Mouse (Mus musculus) hindbrain, embryonic 10.5 days (tissue): ENCODE measurements at regions not wholly inside any gene's neighbourhood (a gene's known extent, or its start where the extent isn't known, plus 50 kb on each side); places are given as distances from the start of the nearest gene placed in this dataset.

Experiments used
- DNase-seq: peaks from one replicate; pipeline ENCODE4 v3.0.0-alpha.2; 2017; ENCODE audit warnings: low spot score
- H3K27ac ChIP-seq: fragments of 300-500 bp; sonication (generic); 2 replicates; pipeline ENCODE4 v1.5.1; 2016; ENCODE audit warnings: mild to moderate bottlenecking, moderate library complexity
- H3K27me3 ChIP-seq: fragments of 300-500 bp; sonication (generic); 2 replicates; pipeline ENCODE4 v1.6.1; 2016; ENCODE audit warnings: mild to moderate bottlenecking; ENCODE audit not compliant: poor library complexity, insufficient read depth, severe bottlenecking
- H3K36me3 ChIP-seq: fragments of 300-500 bp; sonication (generic); 2 replicates; pipeline ENCODE4 v1.6.1; 2016; ENCODE audit warnings: mild to moderate bottlenecking, moderate library complexity
- H3K4me1 ChIP-seq: fragments of 300-500 bp; sonication (generic); replicated peaks from 2 replicates; pipeline ENCODE4 v1.6.1; 2016; ENCODE audit warnings: mild to moderate bottlenecking
- H3K4me3 ChIP-seq: fragments of 300-500 bp; sonication (generic); 2 replicates; pipeline ENCODE4 v1.5.1; 2016; ENCODE audit warnings: mild to moderate bottlenecking, moderate library complexity
- H3K9me3 ChIP-seq: fragments of 300-500 bp; sonication (generic); 2 replicates; pipeline ENCODE4 v1.6.1; 2016; ENCODE audit warnings: mild to moderate bottlenecking, moderate library complexity
- WGBS: fragments of 180-500 bp; shearing (Covaris S2); methylation state at CpG from one replicate; pipeline ENCODE4 v1.1.7; 2016; 5-methylcytosine and 5-hydroxymethylcytosine counted together

DNA sequence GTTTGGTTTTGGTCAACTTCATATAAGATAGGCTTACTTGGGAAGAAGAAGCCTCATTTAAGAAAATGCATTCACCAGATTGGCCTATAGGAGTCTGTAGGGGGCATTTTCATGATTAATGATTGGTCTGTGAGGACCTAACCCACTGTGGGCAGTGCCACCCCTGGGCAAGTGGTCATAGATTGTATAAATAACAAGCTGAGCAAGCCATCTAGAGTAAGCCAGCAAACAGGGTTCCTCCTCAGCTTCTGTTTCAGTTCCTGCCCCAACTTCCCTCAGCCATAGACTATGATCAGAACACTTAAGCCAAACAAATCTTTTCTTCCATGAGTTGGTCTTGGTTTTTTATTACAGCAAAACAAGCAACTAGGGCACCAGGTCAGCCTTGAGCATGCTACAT, 220.2 kb upstream of the Marcks start:
- no peak for DNase-seq
- H3K27ac ChIP-seq = no peak overlapping the region

DNA sequence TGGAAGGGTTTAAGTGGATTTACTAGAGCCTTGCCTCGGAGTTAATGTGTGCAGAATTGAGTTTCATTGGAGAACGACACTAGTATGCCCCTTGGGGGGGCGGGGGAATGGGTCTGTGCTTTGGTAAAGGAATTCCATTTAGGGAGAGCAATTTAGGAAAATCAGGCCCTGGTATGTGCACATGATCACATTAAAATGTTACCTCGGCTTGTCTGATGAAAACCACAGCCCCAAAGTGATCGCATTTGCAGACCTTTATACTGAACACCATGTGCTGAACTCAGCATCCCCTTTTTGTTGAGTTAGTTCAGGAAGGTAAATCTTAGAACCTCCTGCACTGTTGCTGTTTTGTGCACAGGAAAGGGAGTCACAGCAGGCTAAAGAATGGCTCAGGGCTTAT, 219.6 kb upstream of the Marcks start:
- H3K27me3 ChIP-seq = no peaks in the 10 kb centered on the region
- WGBS = 74% methylated on average over 5 of the region's 5 CpGs
- peaks cover 9% of the 10 kb centered on the region for H3K4me1 ChIP-seq
- H3K4me3 ChIP-seq = no peak overlapping the region
- no peak overlapping the region for H3K27ac ChIP-seq
- no peaks in the 10 kb centered on the region for H3K9me3 ChIP-seq
- no peak for DNase-seq
- no peaks in the 10 kb centered on the region for H3K36me3 ChIP-seq

More for the DNA sequence above, 220.2 kb upstream of the Marcks start:
- H3K4me3 ChIP-seq = no peak overlapping the region
- H3K9me3 ChIP-seq = no peaks in the 10 kb centered on the region
- peaks cover 9% of the 10 kb centered on the region for H3K4me1 ChIP-seq
- no peaks in the 10 kb centered on the region for H3K36me3 ChIP-seq
- no peaks in the 10 kb centered on the region for H3K27me3 ChIP-seq

DNA sequence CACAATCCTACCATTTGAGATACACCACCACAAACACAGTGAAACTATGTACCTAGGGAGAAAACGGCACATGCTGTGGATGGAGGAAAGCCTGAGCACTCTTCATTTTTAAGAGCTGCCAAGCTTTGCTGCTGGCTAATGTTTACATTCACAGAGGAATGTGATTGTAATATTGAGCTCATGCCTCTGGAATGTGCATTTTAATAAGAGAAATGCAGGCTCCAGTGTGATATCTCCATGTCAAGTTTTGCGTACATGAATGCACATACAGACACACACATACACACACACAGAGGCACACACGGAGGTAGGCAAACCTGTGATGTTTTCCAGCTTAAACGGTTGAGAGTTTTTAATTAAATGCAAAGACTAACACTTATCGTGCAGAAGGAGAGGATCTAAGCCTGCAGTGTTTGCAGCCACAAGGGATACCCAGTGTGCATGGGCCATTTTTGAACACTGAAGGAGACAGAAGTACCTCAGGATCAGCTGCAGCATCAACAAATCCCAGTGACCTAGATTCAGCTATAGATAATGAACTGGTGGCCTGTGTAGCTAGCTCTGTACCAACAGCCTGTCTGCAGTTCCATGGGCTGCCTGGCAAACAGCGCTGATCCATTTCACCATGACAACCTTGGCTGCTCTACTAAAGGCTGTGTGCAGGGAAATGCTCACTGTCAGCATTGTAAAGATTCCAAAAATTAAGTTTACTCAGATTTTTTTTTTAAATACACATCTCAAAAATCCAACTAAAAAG, 218.8 kb upstream of the Marcks start:
- H3K27me3 ChIP-seq = no peaks in the 10 kb centered on the region
- no peaks in the 10 kb centered on the region for H3K36me3 ChIP-seq
- peak overlapping the region; percentile 62 for H3K27ac ChIP-seq
- WGBS = 76% methylated on average over 6 of the region's 6 CpGs
- H3K9me3 ChIP-seq = no peaks in the 10 kb centered on the region
- peak; percentile 10 for DNase-seq
- H3K4me3 ChIP-seq = no peak overlapping the region
- peaks cover 9% of the 10 kb centered on the region for H3K4me1 ChIP-seq

DNA sequence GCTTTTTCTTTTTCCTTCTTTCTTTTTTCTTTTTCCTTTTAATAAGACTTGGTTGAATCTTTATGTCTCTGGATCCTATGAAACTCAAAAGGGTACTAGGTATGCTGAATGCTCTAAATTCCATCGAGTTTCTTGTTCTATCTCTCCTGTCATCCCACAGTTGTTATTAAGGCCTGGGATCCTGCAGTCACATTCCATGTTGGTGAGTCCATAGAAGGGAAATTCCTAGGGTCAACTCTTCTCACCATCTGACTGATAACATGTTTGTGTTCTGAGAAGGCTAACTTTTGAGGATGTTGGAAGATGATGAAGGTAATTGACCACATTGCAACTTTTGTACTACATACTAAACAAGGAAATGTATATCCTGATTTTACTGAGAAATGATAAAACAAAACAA, 210.5 kb upstream of the Marcks start:
- 84% methylated on average over 1 of the region's 1 CpGs for WGBS
- Histone ChIP-seq H3K4me3 (no peak overlapping the region), H3K27ac (no peak overlapping the region), H3K36me3 (no peaks in the 10 kb centered on the region), H3K27me3 (no peaks in the 10 kb centered on the region), H3K4me1 (no peaks in the 10 kb centered on the region), H3K9me3 (no peaks in the 10 kb centered on the region)
- no peak for DNase-seq

DNA sequence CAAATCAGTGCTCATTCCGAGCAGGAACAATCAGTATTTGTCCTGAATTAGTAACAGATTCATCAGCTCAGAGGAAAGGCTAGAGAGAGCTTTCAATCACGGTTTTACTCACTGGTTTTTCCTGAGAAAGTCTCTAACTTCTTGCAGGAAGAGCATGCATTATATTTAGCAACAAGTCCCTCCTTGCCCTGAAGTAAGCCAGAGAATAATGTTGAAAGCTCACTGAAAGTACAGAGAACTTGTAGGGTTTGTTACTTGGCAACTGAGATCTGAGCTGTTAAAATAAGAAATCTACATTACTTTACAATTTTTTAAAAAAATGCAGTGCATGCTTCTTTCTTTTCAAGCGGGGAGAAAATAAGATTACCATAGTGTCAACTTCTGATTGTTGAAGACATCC, 209.7 kb upstream of the Marcks start:
- 63% methylated on average over 3 of the region's 3 CpGs for WGBS
- H3K27ac ChIP-seq = no peak overlapping the region
- no peak overlapping the region for H3K4me3 ChIP-seq
- no peaks in the 10 kb centered on the region for H3K9me3 ChIP-seq
- no peaks in the 10 kb centered on the region for H3K36me3 ChIP-seq
- H3K27me3 ChIP-seq = no peaks in the 10 kb centered on the region
- DNase-seq = no peak
- H3K4me1 ChIP-seq = no peaks in the 10 kb centered on the region

DNA sequence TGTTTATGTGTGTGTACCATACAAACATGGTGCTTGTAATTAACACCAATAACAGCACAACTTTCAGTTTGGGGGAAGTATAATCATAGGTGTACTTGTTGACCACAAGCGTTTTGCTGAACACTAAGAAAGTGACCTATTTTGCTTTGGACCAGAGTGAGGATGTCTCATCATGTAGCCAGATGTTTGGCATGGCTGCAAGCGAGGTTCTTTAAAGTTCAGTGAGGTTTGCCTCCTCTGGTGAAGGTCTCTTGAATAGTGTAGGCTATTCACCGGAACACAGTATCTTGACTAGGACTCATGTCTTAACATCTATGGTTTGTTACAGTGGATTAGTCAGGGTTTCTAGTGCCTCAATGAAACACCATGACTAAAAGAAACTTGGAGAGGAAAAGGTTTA, 208.9 kb upstream of the Marcks start:
- no peaks in the 10 kb centered on the region for H3K9me3 ChIP-seq
- H3K36me3 ChIP-seq = no peaks in the 10 kb centered on the region
- 91% methylated on average over 3 of the region's 3 CpGs for WGBS
- no peaks in the 10 kb centered on the region for H3K4me1 ChIP-seq
- no peak overlapping the region for H3K27ac ChIP-seq
- no peak overlapping the region for H3K4me3 ChIP-seq
- no peaks in the 10 kb centered on the region for H3K27me3 ChIP-seq
- no peak for DNase-seq

DNA sequence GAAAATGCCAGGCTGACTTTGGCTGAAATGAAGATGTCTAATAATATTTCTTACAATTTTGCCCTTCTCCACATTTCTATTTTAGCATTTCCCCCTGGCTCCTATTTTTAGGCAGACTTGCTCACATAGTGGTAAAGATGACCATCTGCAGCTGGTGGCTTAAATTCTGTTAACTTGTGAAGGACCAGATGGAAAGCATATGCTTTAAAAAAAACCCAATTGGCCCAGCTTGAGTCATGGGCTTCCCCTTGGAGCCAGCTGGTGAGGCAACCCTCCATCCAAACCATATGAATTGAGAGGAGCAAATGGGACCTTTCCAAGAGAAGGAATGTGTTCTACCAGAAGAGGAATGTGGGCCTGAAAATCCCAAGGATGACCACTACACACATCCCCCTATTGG, 204.0 kb upstream of the Marcks start:
- DNase-seq = no peak
- H3K4me1 ChIP-seq = 0 out of 2 replicates have a peak, but pooled peaks cover 6% of the 10 kb centered on the region
- H3K27me3 ChIP-seq = no peaks in the 10 kb centered on the region
- no peak overlapping the region for H3K4me3 ChIP-seq
- H3K27ac ChIP-seq = no peak overlapping the region
- no peaks in the 10 kb centered on the region for H3K36me3 ChIP-seq
- no peaks in the 10 kb centered on the region for H3K9me3 ChIP-seq

DNA sequence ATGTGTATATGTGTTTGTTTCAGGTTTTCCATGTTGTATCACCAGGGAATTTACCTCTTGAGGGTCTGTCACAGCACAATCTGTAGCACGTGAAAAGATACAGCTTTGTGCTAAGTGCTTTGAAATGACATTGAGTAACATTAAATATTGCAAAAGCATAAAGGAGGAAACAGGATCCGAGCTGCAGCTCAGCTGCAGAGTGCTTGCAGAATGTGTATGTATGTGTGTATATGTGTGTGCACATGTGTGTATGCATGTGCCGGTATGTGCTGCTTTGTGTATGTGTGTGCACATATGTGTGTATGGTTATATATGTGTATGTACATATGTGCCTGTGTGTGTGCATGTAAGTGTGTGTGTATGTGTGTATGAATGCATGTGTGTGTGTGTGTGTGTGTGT, 200.9 kb upstream of the Marcks start:
- H3K4me3 ChIP-seq = no peak overlapping the region
- no peaks in the 10 kb centered on the region for H3K36me3 ChIP-seq
- no peak overlapping the region for H3K27ac ChIP-seq
- DNase-seq = no peak
- H3K9me3 ChIP-seq = no peaks in the 10 kb centered on the region
- 0 out of 2 replicates have a peak, but pooled peaks cover 11% of the 10 kb centered on the region for H3K4me1 ChIP-seq
- no peaks in the 10 kb centered on the region for H3K27me3 ChIP-seq
- 87% methylated on average over 3 of the region's 3 CpGs for WGBS

DNA sequence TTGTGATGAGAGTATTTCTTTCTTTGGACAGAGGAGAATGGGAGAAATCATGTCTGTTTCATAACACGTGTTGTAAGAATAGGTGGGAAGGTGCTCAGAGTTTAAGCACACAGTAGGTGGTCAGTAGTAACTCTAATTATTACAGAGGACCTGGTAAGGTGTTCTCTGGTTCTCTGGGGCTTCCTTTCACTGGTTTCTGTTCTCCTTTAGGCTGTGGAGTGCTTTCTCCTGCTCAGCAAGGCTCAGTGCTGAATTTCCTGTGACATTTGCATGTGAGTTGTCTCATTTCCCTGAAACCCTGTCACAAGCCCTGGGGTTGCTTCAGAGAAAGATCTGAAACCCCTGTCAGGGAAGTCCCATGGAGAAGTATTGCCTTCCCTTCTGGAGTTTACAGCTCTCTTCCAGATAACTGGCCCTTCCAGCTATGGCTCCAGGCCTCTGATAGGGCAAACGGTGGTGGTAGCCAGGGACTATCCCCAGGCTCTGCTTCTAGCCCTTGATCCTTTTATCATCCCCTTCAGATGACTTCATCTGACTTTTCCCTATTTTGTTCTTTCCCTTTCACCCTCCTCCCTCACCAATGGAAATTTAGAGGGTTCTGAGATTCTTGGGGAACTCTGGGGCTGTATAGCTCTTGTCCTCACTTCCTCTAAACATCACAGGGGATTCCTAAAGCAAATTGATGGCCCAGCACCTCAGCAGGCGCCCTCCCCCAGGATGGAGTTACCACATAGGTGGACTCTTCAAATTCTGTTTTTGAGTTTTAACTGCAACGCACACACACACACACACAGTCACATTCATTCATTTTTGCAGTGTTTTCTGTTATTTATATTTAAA, 199.6 kb upstream of the Marcks start:
- WGBS = 77% methylated on average over 4 of the region's 4 CpGs
- Histone ChIP-seq H3K27ac (peak overlapping the region; percentile 8; the same call in 1 of the 2 replicates), H3K4me1 (0 out of 2 replicates have a peak, but pooled peaks cover 11% of the 10 kb centered on the region), H3K4me3 (no peak overlapping the region), H3K36me3 (no peaks in the 10 kb centered on the region), H3K27me3 (no peaks in the 10 kb centered on the region), H3K9me3 (no peaks in the 10 kb centered on the region)
- DNase-seq = no peak

DNA sequence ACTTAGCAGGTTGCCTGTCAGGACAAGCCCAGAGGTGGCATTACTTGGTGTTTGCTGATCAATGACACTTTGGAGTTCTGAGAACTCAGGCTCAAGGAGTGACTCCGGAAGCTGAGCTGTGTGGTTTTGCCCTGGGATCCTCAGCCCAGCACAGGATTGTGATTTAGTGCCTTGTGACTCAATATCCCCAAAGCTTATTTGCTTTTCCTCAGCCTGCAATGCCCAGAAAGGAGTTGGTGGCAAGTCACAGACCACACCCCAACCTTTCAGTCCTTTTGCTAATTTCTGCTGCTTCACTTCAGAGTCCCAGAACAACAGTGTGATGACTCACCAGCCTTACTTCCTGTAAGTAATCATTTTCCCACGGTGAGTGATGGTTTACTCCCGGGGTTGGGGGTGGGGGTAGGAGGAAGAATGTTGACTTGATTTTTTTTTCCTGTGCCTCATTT, 198.5 kb upstream of the Marcks start:
- no peak for DNase-seq
- Histone ChIP-seq H3K27ac (peak overlapping the region; percentile 36), H3K27me3 (no peaks in the 10 kb centered on the region), H3K4me3 (no peak overlapping the region), H3K4me1 (0 out of 2 replicates have a peak, but pooled peaks cover 11% of the 10 kb centered on the region), H3K36me3 (no peaks in the 10 kb centered on the region), H3K9me3 (no peaks in the 10 kb centered on the region)
- WGBS = 68% methylated on average over 3 of the region's 3 CpGs

DNA sequence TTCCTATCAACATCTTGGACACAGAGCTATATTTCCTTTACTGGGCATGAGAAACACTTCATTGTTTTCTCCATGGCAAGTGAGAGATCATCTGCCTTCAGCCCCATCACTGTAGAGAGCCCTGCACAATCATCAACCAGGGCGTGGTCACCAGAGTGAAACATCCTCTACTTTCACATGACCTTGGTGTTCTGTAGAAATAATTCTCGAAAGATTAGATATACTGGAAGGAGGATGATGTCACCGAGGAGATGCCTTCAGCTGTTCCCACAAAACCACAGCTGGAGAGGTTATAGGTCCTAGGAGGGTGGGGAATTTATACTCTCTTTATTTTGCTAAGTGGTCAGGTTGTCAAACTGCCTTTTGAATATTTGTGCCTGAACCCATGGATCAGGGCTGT, 196.4 kb upstream of the Marcks start:
- Histone ChIP-seq H3K36me3 (no peaks in the 10 kb centered on the region), H3K9me3 (no peaks in the 10 kb centered on the region), H3K27me3 (no peaks in the 10 kb centered on the region), H3K27ac (no peak overlapping the region), H3K4me1 (0 out of 2 replicates have a peak, but pooled peaks cover 11% of the 10 kb centered on the region), H3K4me3 (no peak overlapping the region)
- DNase-seq = no peak
- 86% methylated on average over 3 of the region's 3 CpGs for WGBS

DNA sequence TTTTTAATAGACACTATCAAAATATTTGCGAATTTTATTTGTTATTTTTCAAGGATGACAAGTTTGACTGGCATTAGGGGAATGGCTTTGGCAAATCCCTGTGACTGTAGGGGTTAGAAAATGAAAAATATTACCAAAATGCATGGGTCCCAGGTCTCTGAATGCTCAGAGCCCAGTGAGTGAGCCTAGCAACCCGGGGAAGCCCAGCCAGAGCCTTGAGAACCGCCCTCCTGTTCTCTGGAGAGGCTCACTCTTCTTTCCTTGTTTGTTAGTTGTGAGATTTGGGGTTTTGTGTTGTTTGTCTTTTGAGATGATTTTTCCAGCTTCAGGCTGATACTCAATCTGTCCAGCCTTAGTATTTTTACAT, 187.4 kb upstream of the Marcks start:
- 72% methylated on average over 3 of the region's 3 CpGs for WGBS
- H3K36me3 ChIP-seq = no peaks in the 10 kb centered on the region
- H3K27ac ChIP-seq = no peak overlapping the region

DNA sequence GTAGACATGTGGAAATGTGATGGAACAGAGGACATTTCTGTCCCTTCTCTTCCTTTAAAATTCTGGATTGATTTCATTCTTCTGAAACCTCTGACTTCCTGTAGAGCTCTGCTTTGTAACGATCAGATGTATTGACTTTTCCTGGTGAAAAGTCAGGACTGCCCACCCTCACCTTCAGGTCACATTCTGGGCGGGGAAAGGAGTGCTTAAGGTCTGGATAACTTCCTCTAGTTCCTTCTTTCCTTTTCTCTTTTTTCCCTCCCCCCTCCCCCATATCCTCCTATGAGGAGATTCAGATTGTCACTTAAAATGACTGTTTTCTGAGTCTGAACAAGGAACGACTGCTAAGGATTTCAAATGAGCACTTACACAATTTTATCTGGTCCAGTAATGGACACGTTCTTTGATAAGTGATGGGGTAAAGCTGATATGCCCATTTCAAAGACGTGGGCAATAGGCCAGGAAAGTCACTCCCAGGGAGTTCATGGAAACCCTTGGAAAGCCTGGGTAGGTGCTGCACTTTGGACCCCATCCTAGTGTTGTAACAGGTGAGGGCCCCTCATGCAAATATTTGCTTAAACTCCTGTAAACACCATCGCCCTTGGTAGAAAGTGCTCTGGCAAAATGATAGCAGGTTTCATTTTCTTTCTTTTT, 186.9 kb upstream of the Marcks start:
- H3K9me3 ChIP-seq = no peaks in the 10 kb centered on the region
- no peak overlapping the region for H3K27ac ChIP-seq
- 0 out of 2 replicates have a peak, but pooled peaks cover 4% of the 10 kb centered on the region for H3K4me1 ChIP-seq
- no peaks in the 10 kb centered on the region for H3K27me3 ChIP-seq
- no peak overlapping the region for H3K4me3 ChIP-seq
- WGBS = 75% methylated on average over 6 of the region's 6 CpGs
- H3K36me3 ChIP-seq = no peaks in the 10 kb centered on the region
- no peak for DNase-seq

More for the DNA sequence above, 187.4 kb upstream of the Marcks start:
- Histone ChIP-seq H3K9me3 (no peaks in the 10 kb centered on the region), H3K4me3 (no peak overlapping the region), H3K4me1 (0 out of 2 replicates have a peak, but pooled peaks cover 4% of the 10 kb centered on the region), H3K27me3 (no peaks in the 10 kb centered on the region)
- DNase-seq = no peak
